Mouse (Mus musculus): Measurements from ENCODE around the gene Deaf1.
A peak's percentile ranks its signal among the peaks of the same experiment; 100 is the strongest.

The Deaf1 gene

DNA sequence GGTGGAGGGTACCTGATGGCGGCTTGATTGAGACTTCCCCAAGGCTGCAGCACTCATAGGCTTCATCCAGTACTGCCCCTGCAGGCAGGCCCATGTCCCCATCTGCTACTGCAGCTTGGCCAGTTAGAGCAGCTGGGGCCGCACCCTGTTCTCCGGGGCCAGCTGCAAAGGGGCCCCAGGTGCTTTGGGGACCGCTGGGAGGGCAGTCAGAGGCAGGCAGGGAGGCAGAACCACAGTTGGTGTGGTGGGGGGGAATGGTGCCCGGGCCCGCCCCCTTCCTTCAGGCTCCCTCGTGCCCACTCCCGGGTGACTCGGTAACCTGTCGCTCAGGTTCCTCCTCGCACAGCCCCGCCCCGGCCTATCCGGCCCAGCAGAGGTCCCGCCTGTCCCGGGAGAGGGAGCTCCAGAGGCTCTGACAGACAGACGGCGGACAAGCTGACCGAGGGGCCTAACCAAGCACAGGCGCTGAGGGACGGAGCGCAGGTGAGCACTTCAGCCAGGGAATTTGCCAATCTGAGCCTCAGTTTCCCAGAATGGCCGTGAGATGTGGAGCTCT, 11.2 kb upstream of the Deaf1 start, which contains the start of gene Eps8l2:
TSS of gene Eps8l2 (plus strand) at position 305 of the 556 bp plus-strand sequence.
- peak in 1 of 2 experiments; percentile 38 for DNase-seq

GRCm38 (mm10) chr7:141337716-141338416, 10.4 kb upstream of the Deaf1 start:
- DNase-seq = peak in 1 of 2 experiments; percentile 3

DNA sequence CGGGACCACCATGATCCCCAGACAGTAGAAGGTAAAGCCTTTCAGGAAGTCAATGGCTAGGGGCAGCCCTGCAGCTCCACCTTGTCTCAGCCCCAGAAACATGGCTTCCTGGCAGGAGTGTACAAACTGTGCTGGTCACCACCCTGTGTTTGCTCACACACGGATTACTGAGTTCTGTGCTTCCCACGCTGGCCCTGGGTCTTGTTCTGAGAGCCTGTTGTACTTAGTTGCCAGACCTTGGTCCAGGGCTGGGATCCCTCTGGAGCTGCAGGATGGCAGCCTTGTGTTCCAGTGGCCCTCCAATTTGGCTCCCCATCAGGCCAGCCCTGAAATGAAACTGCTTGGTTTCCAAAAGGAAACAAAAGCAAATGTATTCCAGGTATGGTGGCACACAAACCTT, 8.8 kb upstream of the Deaf1 start:
- no peak for DNase-seq

GRCm38 (mm10) chr7:141335682-141336081, 8.2 kb upstream of the Deaf1 start:
- DNase-seq = no peak

GRCm38 (mm10) chr7:141335044-141335579, 7.6 kb upstream of the Deaf1 start:
- DNase-seq = no peak

GRCm38 (mm10) chr7:141331990-141332389, 4.5 kb upstream of the Deaf1 start:
- DNase-seq = no peak

GRCm38 (mm10) chr7:141330706-141331105, 3.2 kb upstream of the Deaf1 start:
- DNase-seq = no peak

- no peak for DNase-seq
Measured at GRCm38 (mm10) chr7:141328373-141328990, 992 bp upstream of the Deaf1 start.

GRCm38 (mm10) chr7:141326546-141327446, 694 bp downstream of the Deaf1 start:
- peak; percentile 48 to 58 for DNase-seq

DNA sequence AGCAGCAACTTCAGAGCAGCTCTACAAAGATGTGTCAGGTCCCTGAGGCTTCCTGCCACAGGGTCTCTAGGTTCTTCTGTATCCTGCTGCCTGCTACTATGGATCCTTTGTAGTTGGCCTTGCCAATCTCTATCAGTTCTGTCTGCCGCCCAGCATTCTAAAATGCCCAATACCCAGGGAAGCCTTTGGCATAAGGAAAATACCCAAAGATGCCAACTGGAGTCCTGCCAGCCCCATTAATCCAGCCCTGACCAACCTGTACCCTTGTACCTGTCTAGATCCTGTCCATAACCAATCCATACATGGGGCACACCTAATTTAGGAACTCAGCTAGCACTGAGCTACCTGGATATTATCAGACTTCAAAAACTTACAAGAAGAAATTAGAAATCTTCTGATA, 2.8 kb downstream of the Deaf1 start:
- no peak for DNase-seq

DNA sequence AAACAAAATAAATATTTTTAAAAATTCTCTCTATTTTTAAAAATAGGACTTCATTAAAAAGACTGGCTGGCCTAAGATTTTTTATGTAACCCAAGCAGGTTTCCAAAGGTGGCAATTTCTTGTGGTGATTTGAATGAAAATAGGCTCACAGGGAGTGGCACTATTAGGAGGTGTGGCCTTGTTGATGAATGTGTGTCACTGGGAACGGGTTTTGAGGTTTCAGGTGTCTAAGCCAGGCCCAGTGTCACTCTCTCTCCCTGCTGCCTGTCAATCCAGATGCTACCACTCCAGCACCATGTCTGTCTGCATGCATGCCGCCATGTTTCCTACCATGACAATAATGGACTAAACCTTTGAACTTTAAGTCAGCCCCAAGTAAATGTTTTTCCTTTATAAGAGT, 8.0 kb downstream of the Deaf1 start:
- no peak for DNase-seq

DNA sequence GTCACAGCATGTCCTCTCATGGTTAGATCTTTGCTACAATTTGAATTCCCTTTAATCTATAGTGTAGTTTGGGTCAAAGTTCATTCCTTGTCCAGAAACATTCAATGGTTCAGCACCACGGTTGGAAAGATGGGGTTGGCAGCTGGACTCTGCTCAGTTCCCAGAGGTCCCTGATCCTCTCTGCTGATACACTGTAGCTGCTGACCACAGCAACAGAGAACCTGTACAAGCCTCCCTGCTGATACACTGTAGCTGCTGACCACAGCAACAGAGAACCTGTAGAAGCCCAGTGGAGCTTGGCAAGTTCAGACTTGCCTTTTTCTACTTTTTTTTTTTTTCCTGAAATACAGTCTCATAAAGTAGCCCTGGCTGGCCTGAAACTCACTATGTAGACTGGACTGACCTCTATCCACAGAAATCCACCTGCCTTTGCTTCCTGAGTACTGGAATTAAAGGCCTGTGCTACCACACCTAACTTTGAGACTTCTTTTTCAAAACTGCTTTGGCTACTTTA, 9.8 kb downstream of the Deaf1 start:
- DNase-seq = no peak

DNA sequence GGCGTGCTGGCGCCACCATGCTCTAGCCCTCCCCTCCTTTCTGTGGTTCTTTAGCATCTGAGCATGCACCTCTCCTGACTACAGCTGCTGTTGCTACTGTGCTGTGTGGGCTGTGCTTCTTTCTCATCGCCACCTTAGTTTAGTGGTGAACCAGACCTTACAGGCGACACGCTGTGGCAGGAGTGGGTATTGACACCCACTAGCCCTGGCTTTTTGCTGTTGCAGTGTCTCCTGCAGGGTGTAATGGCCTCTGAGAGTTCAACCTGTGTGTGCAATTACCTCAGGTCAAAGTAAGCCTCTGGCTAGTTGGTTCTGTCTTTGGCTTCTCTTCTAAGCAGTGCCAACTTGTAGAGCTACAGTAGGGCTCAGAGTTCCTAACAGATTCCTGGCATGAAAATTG, 11.5 kb downstream of the Deaf1 start:
- peak; percentile 36 to 44 for DNase-seq

DNA sequence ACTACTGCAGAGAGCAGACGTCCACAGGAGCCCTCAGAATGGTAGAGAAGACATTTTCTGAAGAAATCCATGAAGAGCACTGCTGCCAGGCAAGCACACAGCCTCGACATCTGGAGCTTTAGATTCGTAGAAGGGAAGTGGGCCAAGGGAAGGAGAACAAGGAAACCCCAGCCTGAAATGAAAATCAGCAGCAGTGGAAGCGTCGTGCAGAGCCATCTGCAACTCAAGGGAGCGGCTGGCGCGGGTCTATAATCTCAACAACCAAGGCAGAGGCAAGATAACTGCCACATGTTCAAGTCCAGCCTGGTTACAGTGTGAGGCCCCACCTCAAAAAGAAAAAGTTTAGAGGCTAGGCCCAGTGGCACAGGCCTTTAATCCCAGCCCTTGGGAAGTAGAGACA, 12.4 kb downstream of the Deaf1 start:
- DNase-seq = no peak

GRCm38 (mm10) chr7:141314416-141314815, 13.1 kb downstream of the Deaf1 start:
- no peak for DNase-seq

- DNase-seq = no peak
Measured at GRCm38 (mm10) chr7:141304537-141304936, 23.0 kb downstream of the Deaf1 start.

DNA sequence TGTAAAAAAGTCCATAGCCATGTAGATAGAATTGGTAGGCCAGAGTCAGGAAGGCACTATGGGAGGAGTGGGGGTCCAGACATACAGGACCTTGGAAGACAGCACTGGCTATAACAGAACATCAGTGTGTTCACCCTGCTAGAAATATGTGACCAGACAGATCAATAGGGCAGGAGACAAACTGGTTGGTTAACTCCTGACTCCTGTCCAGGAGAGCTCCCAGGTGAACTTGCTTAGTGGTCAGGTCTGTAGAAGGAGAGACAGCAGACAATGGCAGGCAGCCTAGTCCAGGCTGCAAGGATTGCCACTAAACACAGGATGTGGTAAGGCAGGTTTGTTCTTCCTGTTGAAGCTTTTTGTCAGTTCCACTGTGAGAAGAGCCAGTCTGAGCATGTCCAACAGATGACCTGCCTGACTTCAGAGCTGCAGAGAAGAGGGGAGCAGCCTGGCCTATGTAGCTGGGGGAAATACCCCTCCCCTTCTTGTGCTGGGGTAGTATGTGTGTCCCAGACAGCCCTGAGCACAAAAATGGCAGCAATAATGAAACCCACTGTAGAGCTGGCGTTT, 24.7 kb downstream of the Deaf1 start:
- DNase-seq = peak in 1 of 2 experiments; percentile 36

DNA sequence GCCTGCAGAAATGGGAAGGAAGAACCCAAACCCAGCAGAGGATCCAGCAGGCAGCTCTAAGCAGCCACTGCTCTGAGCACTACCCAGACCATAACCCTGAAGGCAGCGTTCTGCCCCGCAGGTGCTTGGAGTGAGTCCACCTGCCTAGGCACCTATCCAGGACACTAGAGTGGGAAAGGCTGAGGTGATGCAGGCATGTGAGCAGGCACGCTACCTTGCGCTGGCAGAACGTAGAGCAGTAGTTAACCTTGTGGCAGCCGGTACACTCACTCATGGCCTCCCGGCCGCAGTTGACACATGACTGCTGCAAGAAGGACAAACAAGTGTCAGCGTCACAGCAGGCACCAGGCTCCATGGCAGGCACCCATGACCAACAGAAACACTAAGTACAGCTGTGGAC, 26.1 kb downstream of the Deaf1 start:
- DNase-seq = no peak

DNA sequence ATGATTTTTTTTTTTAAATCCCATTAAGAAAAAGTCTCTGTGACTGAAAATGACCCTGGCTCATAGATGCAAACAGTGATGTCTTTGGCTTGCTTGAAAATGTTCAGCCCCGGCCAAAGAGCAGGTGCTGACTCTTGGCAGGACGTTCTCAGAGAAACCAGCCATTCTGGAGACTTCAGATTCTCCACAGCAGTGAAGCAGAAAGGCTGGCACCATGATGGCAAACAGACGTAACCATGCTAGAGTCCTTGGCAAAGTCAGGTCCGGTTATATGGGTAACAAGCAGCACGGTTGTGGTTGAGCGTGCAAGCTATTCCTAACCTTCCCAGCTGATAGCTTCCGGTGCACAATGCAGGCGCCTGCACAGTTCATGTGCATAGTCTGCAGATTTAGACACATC, 28.3 kb downstream of the Deaf1 start:
- DNase-seq = no peak

GRCm38 (mm10) chr7:141297926-141298650, 29.4 kb downstream of the Deaf1 start:
- DNase-seq = no peak

GRCm38 (mm10) chr7:141294479-141294878, 33.0 kb downstream of the Deaf1 start:
- DNase-seq = no peak
